Mouse (Mus musculus): Measurements from ENCODE around the gene Btn1a1. TPM values are rescaled to one million over a fixed set of nuclear protein-coding genes. Genes with fewer than 3 reads are reported as not detected.

Gene Btn1a1
- polyA plus RNA-seq, 1 experiment from 2014 or later: 0.08 TPM

GRCm38 (mm10) chr13:23500424-23501200 lies 34.9 kb upstream of the Btn1a1 start:
- 0 out of 2 replicates have a peak, but pooled peaks have one; percentile 6 for ATAC-seq (replicated peaks)
- Histone ChIP-seq H3K27ac (replicated peaks) (no peak overlapping the region), H3K4me3 (no peak overlapping the region), H3K9me3 (no peaks in the 10 kb centered on the region), H3K4me2 (replicated peaks) (no peak overlapping the region), H3K9ac (replicated peaks) (no peak overlapping the region), H3K27me3 (no peaks in the 10 kb centered on the region), H3K4me1 (peaks cover 4% of the 10 kb centered on the region; the same call in 1 of the 2 replicates), H3K36me3 (no peaks in the 10 kb centered on the region)
- 2% methylated on average over 17 of the region's 17 CpGs for WGBS

- no peak for ATAC-seq (replicated peaks)
- Histone ChIP-seq H3K9ac (replicated peaks) (no peak overlapping the region), H3K27ac (replicated peaks) (no peak overlapping the region), H3K36me3 (no peaks in the 10 kb centered on the region), H3K4me1 (peaks cover 4% of the 10 kb centered on the region; the same call in 1 of the 2 replicates), H3K9me3 (no peaks in the 10 kb centered on the region), H3K4me3 (no peak overlapping the region), H3K4me2 (replicated peaks) (no peak overlapping the region), H3K27me3 (no peaks in the 10 kb centered on the region)
- WGBS: 13% methylated on average over 7 of the region's 7 CpGs
Measured at GRCm38 (mm10) chr13:23499943-23500342, 34.2 kb upstream of the Btn1a1 start.

- WGBS: 3% methylated on average over 10 of the region's 10 CpGs
- Histone ChIP-seq H3K4me1 (peaks cover 4% of the 10 kb centered on the region; the same call in 1 of the 2 replicates), H3K9me3 (no peaks in the 10 kb centered on the region), H3K9ac (replicated peaks) (no peak overlapping the region), H3K27me3 (no peaks in the 10 kb centered on the region), H3K27ac (replicated peaks) (no peak overlapping the region), H3K4me3 (peak overlapping the region; percentile 22; the same call in 1 of the 2 replicates), H3K36me3 (no peaks in the 10 kb centered on the region), H3K4me2 (replicated peaks) (peak overlapping the region; percentile 31)
- ATAC-seq (replicated peaks): no peak
Measured at GRCm38 (mm10) chr13:23498653-23499052, 33.0 kb upstream of the Btn1a1 start.

GRCm38 (mm10) chr13:23497656-23498321 lies 32.1 kb upstream of the Btn1a1 start:
- ATAC-seq (replicated peaks): no peak
- peak overlapping the region; percentile 31 for H3K4me2 ChIP-seq (replicated peaks)
- H3K9me3 ChIP-seq: no peaks in the 10 kb centered on the region
- no peaks in the 10 kb centered on the region for H3K27me3 ChIP-seq
- H3K9ac ChIP-seq (replicated peaks): no peak overlapping the region
- WGBS: 6% methylated on average over 19 of the region's 19 CpGs
- H3K4me3 ChIP-seq: peak overlapping the region; percentile 22
- no peak overlapping the region for H3K27ac ChIP-seq (replicated peaks)
- H3K36me3 ChIP-seq: no peaks in the 10 kb centered on the region
- peaks cover 4% of the 10 kb centered on the region; the same call in 1 of the 2 replicates for H3K4me1 ChIP-seq

- H3K4me3 ChIP-seq: no peak overlapping the region
- 74% methylated on average over 6 of the region's 6 CpGs for WGBS
- no peak overlapping the region for H3K27ac ChIP-seq (replicated peaks)
- H3K9ac ChIP-seq (replicated peaks): no peak overlapping the region
- no peaks in the 10 kb centered on the region for H3K27me3 ChIP-seq
- ATAC-seq (replicated peaks): no peak
- H3K9me3 ChIP-seq: no peaks in the 10 kb centered on the region
- H3K4me1 ChIP-seq: peaks cover 11% of the 10 kb centered on the region
- no peak overlapping the region for H3K4me2 ChIP-seq (replicated peaks)
- H3K36me3 ChIP-seq: no peaks in the 10 kb centered on the region
Measured at GRCm38 (mm10) chr13:23495526-23495925, 29.8 kb upstream of the Btn1a1 start.

- 0 out of 2 replicates have a peak overlapping the region, but pooled peaks have one; percentile 29 for H3K9ac ChIP-seq (replicated peaks)
Measured at GRCm38 (mm10) chr13:23491990-23492389, 26.3 kb upstream of the Btn1a1 start.

GRCm38 (mm10) chr13:23491263-23491662 lies 25.6 kb upstream of the Btn1a1 start:
- H3K36me3 ChIP-seq: no peaks in the 10 kb centered on the region
- no peak overlapping the region for H3K9ac ChIP-seq (replicated peaks)
- no peaks in the 10 kb centered on the region for H3K27me3 ChIP-seq
- no peak overlapping the region for H3K4me3 ChIP-seq
- no peaks in the 10 kb centered on the region for H3K9me3 ChIP-seq
- H3K4me2 ChIP-seq (replicated peaks): no peak overlapping the region
- ATAC-seq (replicated peaks): no peak
- H3K4me1 ChIP-seq: peaks cover 6% of the 10 kb centered on the region
- no peak overlapping the region for H3K27ac ChIP-seq (replicated peaks)
- 13% methylated on average over 1 of the region's 1 CpGs for WGBS

More at GRCm38 (mm10) chr13:23491990-23492389, 26.3 kb upstream of the Btn1a1 start:
- no peak for ATAC-seq (replicated peaks)
- WGBS: 2% methylated on average over 14 of the region's 14 CpGs
- Histone ChIP-seq H3K4me1 (peaks cover 6% of the 10 kb centered on the region), H3K4me3 (peak overlapping the region; percentile 28), H3K36me3 (no peaks in the 10 kb centered on the region), H3K27me3 (no peaks in the 10 kb centered on the region), H3K4me2 (replicated peaks) (peak overlapping the region; percentile 38), H3K27ac (replicated peaks) (no peak overlapping the region), H3K9me3 (no peaks in the 10 kb centered on the region)

- 38% methylated on average over 1 of the region's 1 CpGs for WGBS
- no peak for ATAC-seq (replicated peaks)
- Histone ChIP-seq H3K36me3 (no peaks in the 10 kb centered on the region), H3K9me3 (no peaks in the 10 kb centered on the region), H3K4me1 (peaks cover 6% of the 10 kb centered on the region), H3K4me3 (no peak overlapping the region), H3K27me3 (no peaks in the 10 kb centered on the region), H3K9ac (replicated peaks) (no peak overlapping the region), H3K4me2 (replicated peaks) (no peak overlapping the region), H3K27ac (replicated peaks) (no peak overlapping the region)
Measured at GRCm38 (mm10) chr13:23490863-23491262, 25.2 kb upstream of the Btn1a1 start.

- Histone ChIP-seq H3K4me2 (replicated peaks) (peak within 1 kb of the TSS; percentile 63), H3K9me3 (no peaks in the 10 kb centered on the region), H3K27ac (replicated peaks) (no peak within 1 kb of the TSS), H3K4me1 (peaks cover 6% of the 10 kb centered on the region), H3K27me3 (no peaks in the 10 kb centered on the region), H3K36me3 (no peaks in the 10 kb centered on the region), H3K4me3 (peak within 1 kb of the TSS; percentile 38), H3K9ac (replicated peaks) (peak within 1 kb of the TSS; percentile 40; the same call in 1 of the 2 replicates)
- ATAC-seq (replicated peaks): peak; percentile 99
- 9% methylated on average over 14 of the region's 14 CpGs for WGBS
Measured at GRCm38 (mm10) chr13:23488400-23489322, 23.0 kb upstream of the Btn1a1 start, which contains the start of gene Btn2a2. Btn2a2 (minus strand) TSS chr13:23488857.

GRCm38 (mm10) chr13:23485271-23485670 lies 19.6 kb upstream of the Btn1a1 start:
- WGBS: 46% methylated on average over 5 of the region's 5 CpGs
- no peak overlapping the region for H3K4me3 ChIP-seq
- H3K9ac ChIP-seq (replicated peaks): no peak overlapping the region
- no peak for ATAC-seq (replicated peaks)
- no peaks in the 10 kb centered on the region for H3K36me3 ChIP-seq
- H3K4me2 ChIP-seq (replicated peaks): no peak overlapping the region
- H3K4me1 ChIP-seq: no peaks in the 10 kb centered on the region
- no peaks in the 10 kb centered on the region for H3K27me3 ChIP-seq
- no peaks in the 10 kb centered on the region for H3K9me3 ChIP-seq
- H3K27ac ChIP-seq (replicated peaks): no peak overlapping the region

- no peak for ATAC-seq (replicated peaks)
- WGBS: 92% methylated on average over 2 of the region's 2 CpGs
- Histone ChIP-seq H3K27ac (replicated peaks) (no peak overlapping the region), H3K4me2 (replicated peaks) (no peak overlapping the region), H3K9ac (replicated peaks) (no peak overlapping the region), H3K4me1 (no peaks in the 10 kb centered on the region), H3K9me3 (no peaks in the 10 kb centered on the region), H3K4me3 (no peak overlapping the region), H3K27me3 (no peaks in the 10 kb centered on the region), H3K36me3 (no peaks in the 10 kb centered on the region)
Measured at GRCm38 (mm10) chr13:23483153-23483552, 17.5 kb upstream of the Btn1a1 start.
